Mouse (Mus musculus): ENCODE measurements around the gene Ftsj3. TPM values are rescaled to one million over a fixed set of nuclear protein-coding genes. Genes with fewer than 3 reads are reported as not detected.
"Not testable (repeated sequence)": the region's sequence is repeated elsewhere in the genome, so short reads cannot be mapped to it uniquely, and the experiment has no call there.

Ftsj3 gene
- polyA plus RNA-seq, 1 experiment from 2014 or later = 52.7 TPM

DNA sequence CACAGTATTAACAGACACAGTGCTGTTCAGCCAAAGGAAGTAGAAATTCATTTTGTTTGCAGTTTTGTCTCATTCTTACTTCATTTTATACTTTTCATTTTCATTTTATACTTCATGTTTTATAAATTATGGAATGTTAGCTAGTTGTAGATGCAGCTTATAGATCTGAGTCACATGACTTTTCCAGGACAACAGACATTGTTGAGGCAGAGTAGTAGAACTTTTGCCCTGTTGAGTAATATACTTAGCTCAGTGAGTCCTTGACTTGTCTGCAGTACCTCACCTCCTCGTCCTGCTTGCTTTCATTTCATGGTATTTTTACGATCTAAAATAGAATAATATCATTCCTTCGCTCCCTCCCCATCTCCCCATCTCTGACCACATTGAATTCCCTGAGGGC is 35.3 kb downstream of the Ftsj3 start:
- peaks cover 11% of the 10 kb centered on the region for H3K4me1 ChIP-seq
- ATAC-seq (ENCODE audit: insufficient number of reproducible peaks, low FRiP score, low TSS enrichment, low read depth) = no peak
- WGBS = 83% methylated on average over 3 of the region's 3 CpGs
- no peak overlapping the region for H3K9ac ChIP-seq
- H3K27ac ChIP-seq = no peak overlapping the region
- no peaks in the 10 kb centered on the region for H3K27me3 ChIP-seq
- H3K4me3 ChIP-seq = no peak overlapping the region
- no peak overlapping the region for H3K4me2 ChIP-seq
- H3K9me3 ChIP-seq = no peaks in the 10 kb centered on the region
- peaks cover 14% of the 10 kb centered on the region for H3K36me3 ChIP-seq

- peak within 1 kb of the TSS; percentile 99 for H3K4me3 ChIP-seq
Measured at GRCm38 (mm10) chr11:106216730-106217490, 39.0 kb downstream of the Ftsj3 start, which contains the start of gene Ddx42. Gene Ddx42, plus strand, starts transcription at chr11:106216926.

DNA sequence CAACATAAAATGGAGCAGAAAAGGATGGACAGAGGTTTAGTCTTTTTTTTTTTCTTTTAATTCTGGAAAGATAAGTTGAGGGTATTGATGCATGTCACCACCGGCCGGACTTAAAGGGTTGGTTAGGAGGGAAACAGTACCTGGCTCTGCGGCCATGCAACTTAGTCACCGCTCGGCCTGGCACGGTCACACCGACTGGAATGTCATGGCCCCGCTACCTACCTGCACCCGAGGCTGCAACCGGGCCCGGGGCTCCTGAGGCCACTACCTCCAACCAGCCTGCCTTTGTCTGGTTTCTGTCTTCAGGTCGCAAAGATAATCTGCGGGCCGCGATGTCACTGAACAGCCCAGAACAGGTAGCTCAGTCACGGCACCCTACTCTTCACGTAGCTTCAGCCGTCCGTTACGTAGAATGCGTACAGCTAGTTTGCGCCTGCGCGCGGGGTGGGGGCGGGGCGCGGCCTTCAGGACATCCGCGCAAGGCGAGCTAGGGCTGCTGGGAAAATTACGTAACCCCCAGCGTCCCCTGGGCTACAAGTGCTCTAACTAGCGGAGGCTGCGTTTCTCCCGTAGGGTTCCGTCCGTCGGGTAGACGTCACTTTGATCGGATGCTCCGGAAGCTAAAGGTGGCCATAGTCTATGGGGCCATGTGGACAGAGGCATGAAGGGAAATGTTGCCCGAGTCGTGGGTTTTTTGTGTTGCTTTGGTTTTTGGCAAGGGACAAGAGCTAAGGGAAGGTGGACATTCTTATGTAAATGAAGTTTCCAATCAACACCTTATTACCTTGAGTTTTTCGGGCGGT is 39.8 kb downstream of the Ftsj3 start, which contains the start of gene Ccdc47:
Gene Ccdc47, minus strand, starts transcription at position 418 of the 803 bp plus-strand sequence.
- Histone ChIP-seq H3K4me3 (peak within 1 kb of the TSS; percentile 99), H3K27me3 (no peaks in the 10 kb centered on the region), H3K9ac (peak within 1 kb of the TSS; percentile 98), H3K4me1 (peaks cover 23% of the 10 kb centered on the region), H3K9me3 (no peaks in the 10 kb centered on the region), H3K36me3 (peaks cover 23% of the 10 kb centered on the region), H3K4me2 (peak within 1 kb of the TSS; percentile 53), H3K27ac (peak within 1 kb of the TSS; percentile 99)
- ATAC-seq (ENCODE audit: insufficient number of reproducible peaks, low FRiP score, low TSS enrichment, low read depth) = peak; percentile 98
- whole genome bisulfite sequencing = under 1% methylated on average over 46 of the region's 46 CpGs

More at GRCm38 (mm10) chr11:106216730-106217490, 39.0 kb downstream of the Ftsj3 start, which contains the start of gene Ddx42:
- peak within 1 kb of the TSS; percentile 98 for H3K9ac ChIP-seq
- H3K36me3 ChIP-seq = peaks cover 15% of the 10 kb centered on the region
- H3K4me2 ChIP-seq = peak within 1 kb of the TSS; percentile 53
- H3K27ac ChIP-seq = peak within 1 kb of the TSS; percentile 99
- H3K9me3 ChIP-seq = no peaks in the 10 kb centered on the region
- peaks cover 23% of the 10 kb centered on the region for H3K4me1 ChIP-seq
- WGBS = under 1% methylated on average over 70 of the region's 70 CpGs
- ATAC-seq (ENCODE audit: insufficient number of reproducible peaks, low FRiP score, low TSS enrichment, low read depth) = peak; percentile 97
- no peaks in the 10 kb centered on the region for H3K27me3 ChIP-seq

DNA sequence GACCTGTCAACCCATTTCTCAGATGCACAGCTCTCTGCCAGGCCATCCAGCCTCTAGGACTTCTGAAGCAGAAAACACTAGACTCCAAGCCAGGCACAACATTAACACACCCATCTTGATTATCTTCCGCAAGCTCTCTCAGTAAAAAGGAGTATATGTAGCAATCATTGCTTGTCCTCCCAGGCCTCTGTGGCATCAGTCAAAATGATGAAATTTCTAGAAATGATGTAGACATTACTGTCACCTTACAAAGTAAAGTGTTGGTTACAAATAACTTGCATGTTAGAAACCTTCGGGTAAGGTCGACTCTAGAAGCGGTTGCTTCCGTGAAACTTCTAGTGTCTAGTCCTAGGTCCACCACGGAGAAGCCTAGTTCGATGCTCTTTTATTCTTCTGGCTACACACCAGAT is 40.4 kb downstream of the Ftsj3 start:
- WGBS = 25% methylated on average over 7 of the region's 7 CpGs
- H3K27ac ChIP-seq = peak overlapping the region; percentile 99

DNA sequence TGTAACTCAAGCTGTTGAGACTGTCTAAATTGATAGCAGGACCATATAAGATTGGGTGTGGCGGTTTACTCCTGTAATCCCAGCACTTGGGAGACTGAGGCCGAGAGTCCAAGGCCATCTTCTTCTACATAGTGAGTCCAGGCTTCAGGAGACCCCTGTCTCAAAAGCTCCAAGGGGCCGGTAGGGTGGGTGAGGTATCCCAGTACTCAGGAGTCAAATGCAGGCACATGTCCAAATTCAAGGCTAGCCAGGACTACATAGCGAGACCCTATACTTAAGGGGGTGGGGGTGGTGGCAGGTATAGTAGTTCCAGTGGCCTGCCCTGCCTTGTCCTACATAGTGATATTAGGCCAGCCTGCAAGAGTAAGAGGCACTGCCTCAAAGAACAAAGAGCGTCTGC is 41.0 kb downstream of the Ftsj3 start:
- WGBS = 89% methylated on average over 5 of the region's 5 CpGs
- Histone ChIP-seq H3K27me3 (no peaks in the 10 kb centered on the region), H3K4me2 (peak overlapping the region; percentile 53), H3K4me3 (peak overlapping the region; percentile 99), H3K27ac (no peak overlapping the region), H3K4me1 (peaks cover 23% of the 10 kb centered on the region), H3K36me3 (peaks cover 33% of the 10 kb centered on the region), H3K9me3 (no peaks in the 10 kb centered on the region), H3K9ac (no peak overlapping the region)
- no peak for ATAC-seq (ENCODE audit: insufficient number of reproducible peaks, low FRiP score, low TSS enrichment, low read depth)

More for the DNA sequence above, 40.4 kb downstream of the Ftsj3 start:
- Histone ChIP-seq H3K27me3 (no peaks in the 10 kb centered on the region), H3K9ac (peak overlapping the region; percentile 76), H3K9me3 (no peaks in the 10 kb centered on the region), H3K4me2 (peak overlapping the region; percentile 53), H3K4me1 (peaks cover 23% of the 10 kb centered on the region), H3K4me3 (peak overlapping the region; percentile 99), H3K36me3 (peaks cover 27% of the 10 kb centered on the region)
- no peak for ATAC-seq (ENCODE audit: insufficient number of reproducible peaks, low FRiP score, low TSS enrichment, low read depth)

DNA sequence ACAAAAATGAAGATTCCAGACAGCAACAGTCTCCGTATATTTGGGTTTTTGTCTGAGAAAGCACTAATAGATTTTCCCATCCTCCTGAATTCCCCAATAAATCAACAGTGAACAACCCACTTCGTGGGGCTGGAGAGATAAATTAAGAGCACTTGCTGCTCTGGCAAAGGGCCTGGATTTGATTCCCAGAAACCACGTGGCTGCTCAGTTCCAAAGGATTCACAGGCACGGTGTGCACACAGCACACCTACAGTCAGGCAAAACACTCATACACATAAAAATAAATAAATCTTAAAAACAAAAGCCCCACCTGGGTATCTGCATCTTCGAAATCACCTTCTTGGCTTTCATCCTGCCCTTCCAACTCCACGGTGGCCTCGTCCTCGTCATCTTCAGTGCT is 43.1 kb downstream of the Ftsj3 start:
- Histone ChIP-seq H3K9ac (no peak overlapping the region), H3K4me2 (no peak overlapping the region), H3K27ac (no peak overlapping the region), H3K36me3 (peaks cover 52% of the 10 kb centered on the region), H3K9me3 (no peaks in the 10 kb centered on the region), H3K27me3 (no peaks in the 10 kb centered on the region), H3K4me1 (peaks cover 13% of the 10 kb centered on the region), H3K4me3 (no peak overlapping the region)
- WGBS = 83% methylated on average over 8 of the region's 8 CpGs
- no peak for ATAC-seq (ENCODE audit: insufficient number of reproducible peaks, low FRiP score, low TSS enrichment, low read depth)

DNA sequence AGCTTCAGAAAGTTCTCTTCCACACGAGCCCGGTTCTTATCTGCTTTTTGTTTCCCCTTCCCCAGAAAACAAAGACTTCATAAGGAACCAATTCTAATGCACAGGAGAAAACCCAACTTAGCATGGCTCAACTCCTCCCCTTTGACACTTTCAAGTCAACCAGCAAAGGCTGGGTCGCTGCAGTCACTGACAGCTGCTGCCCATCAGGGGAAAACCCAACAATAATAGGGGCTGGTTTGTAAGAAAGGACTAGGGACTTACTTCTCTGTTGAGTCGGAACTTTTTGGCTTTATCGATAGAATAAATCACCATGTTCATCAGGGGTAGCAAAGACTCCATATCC is 53.8 kb downstream of the Ftsj3 start, which contains the start of gene Strada:
Gene Strada, minus strand, starts transcription at position 46 of the 343 bp plus-strand sequence.
- peaks cover 76% of the 10 kb centered on the region for H3K36me3 ChIP-seq
- H3K9me3 ChIP-seq = no peaks in the 10 kb centered on the region
- no peaks in the 10 kb centered on the region for H3K4me1 ChIP-seq
- no peak for ATAC-seq (ENCODE audit: insufficient number of reproducible peaks, low FRiP score, low TSS enrichment, low read depth)
- no peak within 1 kb of the TSS for H3K4me2 ChIP-seq
- 86% methylated on average over 5 of the region's 5 CpGs for WGBS
- no peak within 1 kb of the TSS for H3K9ac ChIP-seq
- H3K27ac ChIP-seq = no peak within 1 kb of the TSS
- H3K27me3 ChIP-seq = no peaks in the 10 kb centered on the region
- no peak within 1 kb of the TSS for H3K4me3 ChIP-seq

GRCm38 (mm10) chr11:106201337-106202122 is 54.3 kb downstream of the Ftsj3 start:
- no peak overlapping the region for H3K27ac ChIP-seq
- no peak overlapping the region for H3K4me2 ChIP-seq
- 92% methylated on average over 19 of the region's 19 CpGs for WGBS
- H3K4me1 ChIP-seq = no peaks in the 10 kb centered on the region
- H3K9me3 ChIP-seq = no peaks in the 10 kb centered on the region
- H3K9ac ChIP-seq = no peak overlapping the region
- no peak overlapping the region for H3K4me3 ChIP-seq
- peaks cover 76% of the 10 kb centered on the region for H3K36me3 ChIP-seq
- ATAC-seq (ENCODE audit: insufficient number of reproducible peaks, low FRiP score, low TSS enrichment, low read depth) = no peak
- no peaks in the 10 kb centered on the region for H3K27me3 ChIP-seq

DNA sequence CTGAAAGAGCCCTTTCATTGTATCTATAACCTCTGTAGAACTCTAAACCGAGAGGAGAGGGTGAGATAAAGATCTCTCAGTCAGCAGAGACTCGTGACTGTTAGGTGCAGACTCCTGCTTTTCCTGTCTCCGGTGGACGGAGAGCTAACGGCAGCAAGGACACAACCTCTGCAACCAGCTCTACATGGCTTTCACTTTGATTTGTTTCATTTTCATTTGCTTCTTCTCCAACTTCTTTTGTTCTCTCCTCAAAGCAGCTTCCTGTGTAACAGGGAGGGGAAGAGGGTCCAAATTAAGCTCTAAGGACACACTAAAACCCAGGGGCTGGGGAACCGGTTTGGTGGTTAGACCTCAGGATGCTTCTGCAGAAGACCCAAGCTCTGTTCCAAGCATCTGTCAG is 55.1 kb downstream of the Ftsj3 start:
- no peak for ATAC-seq (ENCODE audit: insufficient number of reproducible peaks, low FRiP score, low TSS enrichment, low read depth)
- Histone ChIP-seq H3K4me1 (no peaks in the 10 kb centered on the region), H3K27me3 (no peaks in the 10 kb centered on the region), H3K9me3 (no peaks in the 10 kb centered on the region), H3K27ac (no peak overlapping the region), H3K4me3 (no peak overlapping the region), H3K9ac (no peak overlapping the region), H3K4me2 (no peak overlapping the region), H3K36me3 (peaks cover 77% of the 10 kb centered on the region)
- 85% methylated on average over 6 of the region's 6 CpGs for WGBS

DNA sequence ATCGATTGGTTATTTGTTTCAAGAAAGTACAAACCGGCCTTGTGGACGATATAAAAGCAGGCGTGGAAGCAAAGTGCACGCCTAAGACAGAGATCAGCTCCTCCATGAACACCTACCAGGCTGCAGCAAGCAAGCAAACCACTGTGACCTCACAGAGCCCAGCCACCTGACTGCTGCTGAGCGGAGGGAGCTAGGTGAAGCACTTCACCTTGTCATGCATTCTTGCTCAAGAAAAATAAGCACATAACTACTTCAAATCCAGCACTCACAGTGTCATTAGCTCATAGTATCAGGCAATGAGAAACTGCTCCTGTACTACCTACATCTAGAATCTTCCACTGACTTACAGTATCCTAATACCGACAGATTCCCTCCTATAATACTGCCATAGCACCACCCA is 55.9 kb downstream of the Ftsj3 start:
- H3K9me3 ChIP-seq; H3K4me3 ChIP-seq; H3K4me2 ChIP-seq; H3K27me3 ChIP-seq; H3K4me1 ChIP-seq; H3K9ac ChIP-seq; ATAC-seq (ENCODE audit: insufficient number of reproducible peaks, low FRiP score, low TSS enrichment, low read depth); H3K27ac ChIP-seq: not testable (repeated sequence)
- WGBS = 92% methylated on average over 7 of the region's 7 CpGs
- peaks cover 69% of the 10 kb centered on the region for H3K36me3 ChIP-seq

All from limb, embryonic 15.5 days (tissue).